Mouse (Mus musculus): ENCODE results near the gene Fgfr2. TPM values are rescaled to one million over a fixed set of nuclear protein-coding genes. Genes with fewer than 3 reads are reported as not detected.

Fgfr2 gene
- polyA plus RNA-seq, 1 experiment, result 14.7 TPM

DNA sequence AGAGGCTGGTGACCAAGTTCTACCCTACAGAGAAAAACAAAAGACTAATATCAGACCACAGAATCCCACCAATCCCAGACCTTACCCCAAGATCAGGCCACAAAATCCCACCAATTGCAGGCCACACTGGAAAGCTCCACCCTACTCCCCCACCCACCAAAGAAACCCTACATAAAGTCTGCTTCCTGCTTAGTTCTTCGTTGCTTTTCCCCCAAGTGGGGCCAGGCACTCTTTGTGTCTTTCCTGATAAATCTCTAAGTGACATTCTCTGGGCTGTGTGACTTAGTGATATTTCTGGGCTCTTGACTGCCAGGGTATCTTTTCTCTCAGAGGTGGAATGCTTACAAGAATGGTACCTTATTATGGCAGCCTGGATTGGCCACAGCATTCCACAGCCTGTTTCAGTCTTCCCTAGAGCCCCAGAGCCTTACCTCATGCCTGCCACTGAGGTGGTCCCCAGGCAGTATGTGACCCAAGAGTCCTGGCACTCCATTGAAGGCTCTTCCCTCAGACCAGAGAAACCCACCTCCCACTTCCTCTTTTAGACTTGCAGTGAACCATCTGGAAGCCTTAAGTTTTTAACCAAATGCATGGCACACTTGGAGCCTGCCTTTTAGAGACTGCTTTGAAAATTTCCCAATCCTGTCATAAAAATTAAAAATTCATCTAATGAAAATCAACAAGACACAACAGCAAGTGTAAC lies 742.4 kb downstream of the Fgfr2 start:
- no peak overlapping the region for H3K27ac ChIP-seq (ENCODE audit: insufficient read depth, low read depth, low read length)
- H3K27me3 ChIP-seq (ENCODE audit: control insufficient read depth, insufficient read depth, low read length), result no peaks in the 10 kb centered on the region
- H3K4me3 ChIP-seq (ENCODE audit: low read depth, low read length), result no peak overlapping the region
- H3K36me3 ChIP-seq (ENCODE audit: control insufficient read depth, insufficient read depth, low read length), result no peaks in the 10 kb centered on the region
- TF ChIP-seq POLR2A (IDR thresholded peaks at IDR 0.05; ENCODE audit: low read depth, low read length) (no peak), CTCF (IDR thresholded peaks at IDR 0.05; ENCODE audit: extremely low read depth, insufficient read length, insufficient replicate concordance, low read depth, low read length) (no peak)
- H3K4me1 ChIP-seq (ENCODE audit: control insufficient read depth, insufficient read depth, insufficient read length, low read length), result peaks cover 3% of the 10 kb centered on the region; the same call in 1 of the 2 replicates
- 46% methylated on average over 1 of the region's 1 CpGs for WGBS

DNA sequence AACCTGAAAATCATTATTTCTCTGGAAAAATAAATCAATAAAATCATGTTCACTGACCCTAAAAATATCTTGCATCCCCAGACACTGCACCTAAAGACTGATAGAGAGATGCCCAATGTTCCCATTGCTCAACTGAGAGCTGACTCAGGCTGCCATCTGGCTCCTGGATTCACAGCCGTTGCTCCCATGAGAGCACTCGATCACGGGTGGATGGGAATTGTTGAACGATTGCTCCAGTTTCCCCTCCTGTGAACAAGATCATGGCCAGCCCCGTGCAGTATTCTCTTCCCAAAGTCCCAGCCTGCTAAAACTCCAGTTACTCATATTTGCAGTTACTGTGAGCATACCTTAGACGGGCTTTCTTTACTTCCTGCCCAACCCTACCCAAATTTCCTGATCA lies 745.2 kb downstream of the Fgfr2 start:
- no peaks in the 10 kb centered on the region; the same call in 1 of the 2 replicates for H3K4me1 ChIP-seq (ENCODE audit: control insufficient read depth, insufficient read depth, insufficient read length, low read length)
- no peaks in the 10 kb centered on the region for H3K36me3 ChIP-seq (ENCODE audit: control insufficient read depth, insufficient read depth, low read length)
- H3K4me3 ChIP-seq (ENCODE audit: low read depth, low read length), result no peak overlapping the region
- TF ChIP-seq CTCF (IDR thresholded peaks at IDR 0.05; ENCODE audit: extremely low read depth, insufficient read length, insufficient replicate concordance, low read depth, low read length) (no peak), POLR2A (IDR thresholded peaks at IDR 0.05; ENCODE audit: low read depth, low read length) (no peak)
- 68% methylated on average over 6 of the region's 6 CpGs for WGBS
- H3K27me3 ChIP-seq (ENCODE audit: control insufficient read depth, insufficient read depth, low read length), result no peaks in the 10 kb centered on the region
- H3K27ac ChIP-seq (ENCODE audit: insufficient read depth, low read depth, low read length), result no peak overlapping the region

DNA sequence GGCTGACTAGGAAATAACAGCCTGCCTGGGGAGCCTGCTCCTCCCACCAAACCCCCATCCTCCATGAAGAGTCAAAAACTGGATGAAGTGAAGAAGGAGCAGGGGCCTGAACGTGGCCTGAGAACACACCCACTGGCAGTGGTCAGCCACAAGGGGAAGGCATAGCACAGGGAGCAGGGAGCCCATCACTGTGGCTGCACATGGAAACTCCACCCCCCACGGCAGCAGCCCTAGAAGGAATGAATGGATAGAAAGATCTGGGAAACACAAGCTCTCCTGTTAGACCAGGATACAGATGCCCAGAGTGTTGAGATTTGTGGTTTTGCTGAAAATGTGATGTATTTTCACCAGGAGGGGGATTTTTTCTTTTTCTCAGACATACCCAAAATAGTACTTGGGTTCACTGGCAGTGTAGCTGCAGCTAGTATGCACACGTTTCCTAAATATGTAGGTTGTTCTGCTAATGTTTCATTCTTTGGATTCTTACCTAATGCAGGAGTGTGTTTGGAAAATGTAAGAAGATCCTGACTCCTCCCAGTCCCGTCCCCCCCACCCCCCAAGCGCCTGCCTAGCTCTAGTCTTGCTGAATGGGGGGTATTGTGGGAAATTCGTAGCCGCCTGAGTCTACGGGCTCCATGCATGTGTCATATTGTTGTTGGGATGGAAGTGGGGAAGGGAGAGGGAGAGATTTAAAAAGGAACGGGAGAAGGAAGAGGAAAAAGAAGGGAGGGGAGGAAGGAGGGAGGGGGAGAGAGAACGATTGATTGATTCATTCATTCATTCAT lies 749.4 kb downstream of the Fgfr2 start:
- 69% methylated on average over 10 of the region's 10 CpGs for WGBS
- Histone ChIP-seq H3K4me3 (ENCODE audit: low read depth, low read length) (no peak overlapping the region), H3K27me3 (ENCODE audit: control insufficient read depth, insufficient read depth, low read length) (no peaks in the 10 kb centered on the region), H3K27ac (ENCODE audit: insufficient read depth, low read depth, low read length) (no peak overlapping the region), H3K36me3 (ENCODE audit: control insufficient read depth, insufficient read depth, low read length) (no peaks in the 10 kb centered on the region), H3K4me1 (ENCODE audit: control insufficient read depth, insufficient read depth, insufficient read length, low read length) (no peaks in the 10 kb centered on the region; the same call in 1 of the 2 replicates)
- no peak for TF ChIP-seq POLR2A (IDR thresholded peaks at IDR 0.05; ENCODE audit: low read depth, low read length)

DNA sequence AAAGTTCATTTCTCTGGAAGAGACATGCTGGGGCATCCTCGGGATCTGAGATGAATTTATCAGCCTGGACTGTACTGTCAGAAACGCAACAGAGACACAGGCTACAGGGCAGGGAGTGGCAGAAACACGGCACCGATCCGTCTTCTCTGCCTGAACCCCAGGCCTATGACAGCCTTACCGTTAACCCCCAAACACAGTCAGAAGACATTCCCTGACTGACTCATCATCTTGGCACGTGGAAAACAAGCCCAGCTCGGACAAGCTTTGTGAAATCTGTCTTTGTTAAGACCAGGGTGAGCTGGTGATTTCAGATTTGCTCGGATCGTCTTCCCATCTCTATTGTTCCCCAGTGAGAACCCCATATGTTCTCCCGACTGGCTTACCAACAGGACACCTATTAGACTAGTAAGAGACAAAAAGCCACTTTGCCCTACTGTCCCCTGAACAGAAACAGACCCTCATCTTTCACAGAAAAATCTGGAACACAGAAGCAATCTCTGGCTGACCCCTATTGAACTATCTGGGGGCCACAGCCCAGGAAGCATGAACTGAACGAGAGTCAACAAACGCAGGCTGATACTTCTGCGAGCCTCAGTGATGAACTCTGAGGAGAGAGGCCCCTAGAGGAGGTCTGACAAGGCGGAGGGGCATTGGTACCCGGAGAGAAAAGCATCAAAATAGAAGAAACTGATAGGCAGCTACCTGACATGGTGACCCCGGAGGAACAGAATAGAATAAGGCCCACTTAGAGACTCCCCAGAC lies 750.2 kb downstream of the Fgfr2 start:
- Histone ChIP-seq H3K27me3 (ENCODE audit: control insufficient read depth, insufficient read depth, low read length) (no peaks in the 10 kb centered on the region), H3K4me3 (ENCODE audit: low read depth, low read length) (no peak overlapping the region), H3K4me1 (ENCODE audit: control insufficient read depth, insufficient read depth, insufficient read length, low read length) (no peaks in the 10 kb centered on the region; the same call in 1 of the 2 replicates), H3K27ac (ENCODE audit: insufficient read depth, low read depth, low read length) (no peak overlapping the region; the same call in 1 of the 2 replicates), H3K36me3 (ENCODE audit: control insufficient read depth, insufficient read depth, low read length) (no peaks in the 10 kb centered on the region)
- no peak for TF ChIP-seq POLR2A (IDR thresholded peaks at IDR 0.05; ENCODE audit: low read depth, low read length)
- no peak for TF ChIP-seq CTCF (IDR thresholded peaks at IDR 0.05; ENCODE audit: extremely low read depth, insufficient read length, insufficient replicate concordance, low read depth, low read length)
- WGBS, result 56% methylated on average over 17 of the region's 17 CpGs

DNA sequence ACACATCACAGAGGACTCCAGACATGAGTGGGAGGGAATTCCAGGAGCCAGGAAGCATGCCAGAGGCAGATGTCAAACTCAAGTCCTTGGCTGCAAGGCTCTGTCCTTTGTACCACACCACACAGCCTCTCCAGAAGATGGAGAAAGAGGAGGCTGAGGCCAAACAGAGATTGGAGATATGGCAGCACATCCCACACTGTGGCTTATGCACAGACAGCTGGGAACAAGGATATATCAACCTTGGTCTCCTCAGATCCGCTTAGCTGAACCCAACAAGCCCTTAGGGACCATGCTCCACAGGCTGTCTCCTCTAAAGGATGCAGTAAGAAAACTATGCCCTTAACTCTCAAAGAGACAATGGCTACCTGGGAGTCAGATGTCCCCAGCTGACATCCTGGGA lies 751.3 kb downstream of the Fgfr2 start:
- no peaks in the 10 kb centered on the region; the same call in 1 of the 2 replicates for H3K4me1 ChIP-seq (ENCODE audit: control insufficient read depth, insufficient read depth, insufficient read length, low read length)
- TF ChIP-seq CTCF (IDR thresholded peaks at IDR 0.05; ENCODE audit: extremely low read depth, insufficient read length, insufficient replicate concordance, low read depth, low read length) (no peak), POLR2A (IDR thresholded peaks at IDR 0.05; ENCODE audit: low read depth, low read length) (no peak)
- H3K27me3 ChIP-seq (ENCODE audit: control insufficient read depth, insufficient read depth, low read length), result no peaks in the 10 kb centered on the region
- no peak overlapping the region for H3K27ac ChIP-seq (ENCODE audit: insufficient read depth, low read depth, low read length)
- H3K4me3 ChIP-seq (ENCODE audit: low read depth, low read length), result no peak overlapping the region
- no peaks in the 10 kb centered on the region for H3K36me3 ChIP-seq (ENCODE audit: control insufficient read depth, insufficient read depth, low read length)
- WGBS, result 82% methylated on average over 1 of the region's 1 CpGs

DNA sequence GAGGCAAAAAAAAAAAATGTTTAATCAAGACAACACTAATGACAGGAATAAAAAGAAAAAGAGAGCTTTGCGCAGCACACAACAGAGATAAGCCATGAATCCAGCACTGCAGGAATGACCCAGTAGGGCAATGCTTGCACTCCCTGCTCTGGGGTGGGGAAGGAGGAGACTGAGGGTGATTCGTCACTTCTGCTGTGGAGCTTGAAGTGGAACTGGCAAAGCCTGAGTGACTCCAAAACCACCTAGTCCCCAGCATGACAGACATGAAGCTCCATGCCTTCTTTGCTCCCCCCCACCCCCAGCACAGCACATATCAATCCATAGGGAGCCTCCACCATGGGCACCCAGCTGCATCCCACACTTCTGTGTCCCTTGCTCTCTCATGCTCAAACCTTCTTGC lies 753.4 kb downstream of the Fgfr2 start:
- H3K27me3 ChIP-seq (ENCODE audit: control insufficient read depth, insufficient read depth, low read length), result no peaks in the 10 kb centered on the region
- H3K27ac ChIP-seq (ENCODE audit: insufficient read depth, low read depth, low read length), result no peak overlapping the region
- no peak overlapping the region for H3K4me3 ChIP-seq (ENCODE audit: low read depth, low read length)
- WGBS, result 52% methylated on average over 2 of the region's 2 CpGs
- H3K36me3 ChIP-seq (ENCODE audit: control insufficient read depth, insufficient read depth, low read length), result no peaks in the 10 kb centered on the region
- TF ChIP-seq CTCF (IDR thresholded peaks at IDR 0.05; ENCODE audit: extremely low read depth, insufficient read length, insufficient replicate concordance, low read depth, low read length) (no peak), POLR2A (IDR thresholded peaks at IDR 0.05; ENCODE audit: low read depth, low read length) (no peak)
- no peaks in the 10 kb centered on the region; the same call in 1 of the 2 replicates for H3K4me1 ChIP-seq (ENCODE audit: control insufficient read depth, insufficient read depth, insufficient read length, low read length)

DNA sequence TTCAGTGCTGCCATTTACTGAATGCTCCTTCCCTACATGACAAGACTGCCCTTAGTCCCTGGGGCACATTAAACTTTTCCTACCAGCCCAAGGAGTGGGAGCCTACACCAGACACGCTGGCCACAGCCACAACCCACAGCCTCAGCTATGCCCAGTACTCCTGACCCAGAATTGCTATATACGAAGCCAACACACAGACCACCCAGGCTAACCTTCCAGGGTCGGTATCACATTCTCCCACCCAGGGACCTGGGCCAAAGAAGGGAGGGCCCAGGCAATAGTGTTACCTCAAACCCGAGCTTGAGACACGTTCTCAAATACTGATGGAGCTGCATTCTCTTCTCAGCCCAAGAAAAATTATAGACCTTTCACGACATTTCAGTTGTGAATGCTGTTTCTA lies 754.3 kb downstream of the Fgfr2 start:
- H3K36me3 ChIP-seq (ENCODE audit: control insufficient read depth, insufficient read depth, low read length), result no peaks in the 10 kb centered on the region
- 88% methylated on average over 6 of the region's 6 CpGs for WGBS
- H3K27ac ChIP-seq (ENCODE audit: insufficient read depth, low read depth, low read length), result no peak overlapping the region
- H3K4me1 ChIP-seq (ENCODE audit: control insufficient read depth, insufficient read depth, insufficient read length, low read length), result no peaks in the 10 kb centered on the region; the same call in 1 of the 2 replicates
- no peaks in the 10 kb centered on the region for H3K27me3 ChIP-seq (ENCODE audit: control insufficient read depth, insufficient read depth, low read length)
- no peak overlapping the region for H3K4me3 ChIP-seq (ENCODE audit: low read depth, low read length)
- TF ChIP-seq POLR2A (IDR thresholded peaks at IDR 0.05; ENCODE audit: low read depth, low read length), result no peak
- no peak for TF ChIP-seq CTCF (IDR thresholded peaks at IDR 0.05; ENCODE audit: extremely low read depth, insufficient read length, insufficient replicate concordance, low read depth, low read length)

Measured in small intestine, adult 2 months (tissue).